Mouse (Mus musculus) lung, postnatal 0 days (tissue): ENCODE measurements around the gene Dzip1. TPM values are rescaled to one million over a fixed set of nuclear protein-coding genes. Genes with fewer than 3 reads are reported as not detected.
A peak's percentile ranks its signal among the peaks of the same experiment; 100 is the strongest.

Source experiments
- ATAC-seq: fragments of 200-750 bp; cut with Nextera tagmentation; 2 replicates; pipeline ENCODE4 v1.8.0; 2017; ENCODE audit warnings: moderate library complexity
- DNase-seq: peaks from one replicate; pipeline ENCODE4 v3.0.0-alpha.2; 2016; ENCODE audit warnings: low spot score
- H3K27ac ChIP-seq: fragments of 300-500 bp; sonication (generic); 2 replicates; pipeline ENCODE4 v1.5.1; 2014; ENCODE audit warnings: antibody characterized with exemption, mild to moderate bottlenecking, low read length, mixed read lengths
- H3K27me3 ChIP-seq: fragments of 300-500 bp; sonication (generic); replicated peaks from 2 replicates; pipeline ENCODE4 v1.6.1; 2014; ENCODE audit warnings: low read length, mixed read lengths; ENCODE audit not compliant: insufficient read depth
- H3K36me3 ChIP-seq: fragments of 300-500 bp; sonication (generic); 2 replicates; pipeline ENCODE4 v1.6.1; 2014; ENCODE audit warnings: low read length, mixed read lengths; ENCODE audit not compliant: insufficient read depth
- H3K4me1 ChIP-seq: fragments of 300-500 bp; sonication (generic); 2 replicates; pipeline ENCODE4 v1.6.1; 2014; ENCODE audit warnings: antibody characterized with exemption, low read depth, low read length, mixed read lengths; ENCODE audit not compliant: insufficient read depth
- H3K4me2 ChIP-seq: fragments of 300-500 bp; sonication (generic); replicated peaks from 2 replicates; pipeline ENCODE4 v1.6.1; 2014; ENCODE audit warnings: low read depth, mild to moderate bottlenecking, low read length, moderate library complexity, mixed read lengths
- H3K4me3 ChIP-seq: fragments of 300-500 bp; sonication (generic); 2 replicates; pipeline ENCODE4 v1.5.1; 2014; ENCODE audit warnings: low read depth, low read length
- H3K9ac ChIP-seq: fragments of 300-500 bp; sonication (generic); replicated peaks from 2 replicates; pipeline ENCODE4 v1.6.1; 2014; ENCODE audit warnings: low read depth, mild to moderate bottlenecking
- H3K9me3 ChIP-seq: fragments of 300-500 bp; sonication (generic); 2 replicates; pipeline ENCODE4 v1.6.1; 2016; ENCODE audit warnings: low read length, mixed read lengths
- CTCF ChIP-seq: IDR thresholded peaks from 2 replicates; pipeline ENCODE4 v1.5.1; 2016; ENCODE audit warnings: antibody characterized with exemption, mild to moderate bottlenecking
- EP300 ChIP-seq: IDR thresholded peaks from 2 replicates; pipeline ENCODE4 v1.6.1; 2016; ENCODE audit warnings: antibody characterized with exemption, mild to moderate bottlenecking, control low read depth
- WGBS: fragments of 180-500 bp; shearing (Covaris S2); extraction: QIAGEN DNeasy Blood & Tissue Kit; methylation state at CpG from one replicate; pipeline ENCODE4 v1.1.7; 2014; 5-methylcytosine and 5-hydroxymethylcytosine counted together
- polyA plus RNA-seq: library from polyadenylated mRNA; unstranded; fragments of >200 nt; fragmentation: Nextera tagmentation; extraction: Ambion mirVana; gene quantifications from 2 replicates; pipeline ENCODE4 v1.2.1, GENCODE M21; 2015

The Dzip1 gene
- polyA plus RNA-seq, 1 experiment from 2014 or later = 4.0 TPM

DNA sequence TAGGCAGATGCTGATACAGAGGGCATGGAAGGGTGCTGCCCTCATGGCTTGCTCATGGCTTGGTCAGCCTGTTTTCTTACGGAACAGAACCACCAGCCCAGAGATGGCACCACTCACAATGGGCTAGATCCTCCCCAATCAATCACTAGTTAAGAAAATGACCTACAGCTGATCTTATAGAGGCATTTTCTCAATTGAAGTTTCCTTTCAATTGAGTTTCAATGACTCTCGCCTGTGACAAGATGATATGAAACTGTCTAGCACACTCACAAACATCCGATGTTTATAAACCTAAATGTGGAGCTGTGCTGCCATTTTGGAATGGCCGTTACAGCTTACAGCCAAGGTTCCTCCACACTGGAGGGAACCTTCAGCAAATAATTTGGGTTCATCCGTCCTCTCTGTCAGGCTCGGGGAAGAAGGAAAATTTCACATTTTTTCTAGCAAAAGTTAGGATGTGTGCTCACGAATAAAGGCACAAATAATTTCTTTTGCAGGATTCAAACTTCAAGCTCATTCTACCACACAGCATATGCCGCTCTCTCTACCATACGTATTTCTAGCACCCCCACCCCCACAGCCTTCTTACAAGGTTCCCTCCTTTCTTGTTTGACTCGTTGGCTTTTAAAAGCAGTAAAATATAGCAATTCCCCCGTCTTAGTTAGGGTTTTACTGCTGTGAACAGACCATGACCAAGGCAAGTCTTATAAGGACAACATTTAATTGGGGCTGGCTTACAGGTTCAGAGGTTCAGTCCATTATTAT is 95.7 kb downstream of the Dzip1 start:
- Histone ChIP-seq H3K4me1 (no peaks in the 10 kb centered on the region), H3K27me3 (no peaks in the 10 kb centered on the region), H3K4me2 (no peak overlapping the region), H3K4me3 (no peak overlapping the region), H3K9me3 (no peaks in the 10 kb centered on the region), H3K36me3 (no peaks in the 10 kb centered on the region), H3K27ac (no peak overlapping the region), H3K9ac (no peak overlapping the region)
- no peak for ATAC-seq
- 85% methylated on average over 11 of the region's 11 CpGs for WGBS
- no peak for TF ChIP-seq EP300
- no peak for TF ChIP-seq CTCF
- no peak for DNase-seq

GRCm38 (mm10) chr14:118827283-118827904 is 97.9 kb downstream of the Dzip1 start:
- no peak overlapping the region for H3K4me3 ChIP-seq
- no peaks in the 10 kb centered on the region for H3K36me3 ChIP-seq
- H3K4me1 ChIP-seq = no peaks in the 10 kb centered on the region
- no peak overlapping the region for H3K9ac ChIP-seq
- no peaks in the 10 kb centered on the region for H3K9me3 ChIP-seq
- 35% methylated on average over 7 of the region's 7 CpGs for WGBS
- DNase-seq = peak; percentile 58
- peak; percentile 84 for ATAC-seq
- no peak overlapping the region for H3K4me2 ChIP-seq
- TF ChIP-seq EP300 (no peak), CTCF (no peak)
- H3K27me3 ChIP-seq = no peaks in the 10 kb centered on the region
- H3K27ac ChIP-seq = 0 out of 2 replicates have a peak overlapping the region, but pooled peaks have one; percentile 26

GRCm38 (mm10) chr14:118826346-118826745 is 98.9 kb downstream of the Dzip1 start:
- ATAC-seq = no peak
- no peak for TF ChIP-seq EP300
- no peak for TF ChIP-seq CTCF
- WGBS = 60% methylated on average over 8 of the region's 8 CpGs

More at GRCm38 (mm10) chr14:118826346-118826745, 98.9 kb downstream of the Dzip1 start:
- Histone ChIP-seq H3K27ac (no peak overlapping the region), H3K27me3 (no peaks in the 10 kb centered on the region), H3K9me3 (no peaks in the 10 kb centered on the region), H3K4me1 (no peaks in the 10 kb centered on the region), H3K36me3 (no peaks in the 10 kb centered on the region), H3K4me2 (no peak overlapping the region), H3K9ac (no peak overlapping the region), H3K4me3 (no peak overlapping the region)
- no peak for DNase-seq

Other genes starting within 250 kb of the Dzip1 start
- gene Abcc4, start 219.2 kb downstream of the Dzip1 start, polyA plus RNA-seq = 1.0 and 1.2 TPM in 2 replicates
- 59.2 and 60.3 TPM in 2 replicates for gene Cldn10, start 137.6 kb downstream of the Dzip1 start, polyA plus RNA-seq
- gene Dnajc3, start 12.5 kb upstream of the Dzip1 start, polyA plus RNA-seq = 54.1 and 58.3 TPM in 2 replicates
- gene Uggt2, start 174.0 kb upstream of the Dzip1 start, polyA plus RNA-seq = 4.8 and 5.9 TPM in 2 replicates
- 0.66 and 0.69 TPM in 2 replicates for gene Hs6st3, start 212.9 kb upstream of the Dzip1 start, polyA plus RNA-seq